Mouse (Mus musculus): ENCODE measurements around the gene Gk. TPM values are rescaled to one million over a fixed set of nuclear protein-coding genes. Genes with fewer than 3 reads are reported as not detected.

The Gk gene
- 7.0 and 8.9 TPM in 2 replicates for total RNA-seq (2012; rRNA removed)

- Histone ChIP-seq H3K9ac (ENCODE audit: insufficient read depth, low read depth, low read length, poor library complexity, severe bottlenecking) (peak within 1 kb of the TSS; percentile 84), H3K4me3 (ENCODE audit: insufficient read depth in 1 of 2, low read depth in 1 of 2, low read length in 2 of 2, poor library complexity in 1 of 2, severe bottlenecking in 1 of 2) (peak within 1 kb of the TSS; percentile 76 to 80), H3K36me3 (ENCODE audit: control insufficient read depth, insufficient read depth, low read length, poor library complexity, severe bottlenecking) (no peaks in the 10 kb centered on the region), H3K27ac (ENCODE audit: insufficient read depth, low read depth, low read length, poor library complexity, severe bottlenecking) (peak within 1 kb of the TSS; percentile 91), H3K9me3 (ENCODE audit: control insufficient read depth, insufficient read depth, low read depth, low read length) (no peaks in the 10 kb centered on the region), H3K4me1 (ENCODE audit: control insufficient read depth in 2 of 2, insufficient read depth in 2 of 2, low read length in 2 of 2, poor library complexity in 1 of 2) (0 out of 4 replicates have a peak, but pooled peaks cover 0 to 2% of the 10 kb centered on the region in 2 experiments)
- in situ Hi-C loops (cut with MboI; ENCODE audit: low sequenced_read_pairs in 2 of 2, unreplicated experiment in 2 of 2): no loop called here
- TF ChIP-seq CHD2 (IDR thresholded peaks at IDR 0.05; ENCODE audit: low read depth, low read length) (no peak), HCFC1 (IDR thresholded peaks at IDR 0.05; ENCODE audit: borderline replicate concordance, insufficient read depth, low read length) (no peak), ZNF384 (IDR thresholded peaks at IDR 0.05; ENCODE audit: low read depth, low read length) (no peak), MAFK (IDR thresholded peaks at IDR 0.05; ENCODE audit: insufficient read depth, low read depth, low read length) (no peak), ZC3H11A (IDR thresholded peaks at IDR 0.05; ENCODE audit: borderline replicate concordance, low read depth, low read length) (no peak)
- peak; percentile 83 for DNase-seq (ENCODE audit: low read depth, low spot score)
These were observed at the start of gene Gk for GRCm38 (mm10) chrX:85776544-85777087. Gk (minus strand) TSS chrX:85776819.

- in situ Hi-C loops (cut with MboI; ENCODE audit: low sequenced_read_pairs in 2 of 2, unreplicated experiment in 2 of 2): no loop called here
- H3K9ac ChIP-seq (ENCODE audit: insufficient read depth, low read depth, low read length, poor library complexity, severe bottlenecking): no peak overlapping the region
- no peaks in the 10 kb centered on the region for H3K9me3 ChIP-seq (ENCODE audit: control insufficient read depth, insufficient read depth, low read depth, low read length)
- H3K4me1 ChIP-seq (ENCODE audit: control insufficient read depth in 2 of 2, insufficient read depth in 2 of 2, low read length in 2 of 2, poor library complexity in 1 of 2): no peaks in the 10 kb centered on the region
- H3K4me3 ChIP-seq (ENCODE audit: insufficient read depth in 1 of 2, low read depth in 1 of 2, low read length in 2 of 2, poor library complexity in 1 of 2, severe bottlenecking in 1 of 2): no peak overlapping the region
- H3K36me3 ChIP-seq (ENCODE audit: control insufficient read depth, insufficient read depth, low read length, poor library complexity, severe bottlenecking): no peaks in the 10 kb centered on the region
- no peak overlapping the region for H3K27ac ChIP-seq (ENCODE audit: insufficient read depth, low read depth, low read length, poor library complexity, severe bottlenecking)
- DNase-seq (ENCODE audit: low read depth, low spot score): no peak
- TF ChIP-seq HCFC1 (IDR thresholded peaks at IDR 0.05; ENCODE audit: borderline replicate concordance, insufficient read depth, low read length) (no peak), ZNF384 (IDR thresholded peaks at IDR 0.05; ENCODE audit: low read depth, low read length) (no peak)
These were observed 28.2 kb upstream of the Gk start for GRCm38 (mm10) chrX:85804706-85805376.

DNA sequence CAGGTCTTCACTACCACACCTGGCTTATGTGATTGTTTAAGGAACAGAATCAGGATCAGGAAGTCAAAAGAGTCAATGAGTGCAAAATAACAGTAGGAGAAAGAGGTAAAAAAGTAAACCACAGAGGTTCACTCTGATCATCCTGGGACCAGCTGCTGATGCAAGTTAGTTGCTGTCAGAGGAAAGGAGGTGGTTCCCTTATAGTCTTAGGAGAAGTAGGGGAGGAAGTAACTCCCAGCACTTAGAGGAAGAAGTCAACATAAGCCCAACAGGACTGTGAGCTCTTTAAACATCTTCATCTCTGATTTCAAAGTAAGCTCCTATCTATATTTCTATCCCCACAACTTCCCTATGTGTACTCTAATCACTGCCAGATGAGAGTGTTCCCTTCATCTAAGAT, 26.4 kb upstream of the Gk start:
- H3K9ac ChIP-seq (ENCODE audit: insufficient read depth, low read depth, low read length, poor library complexity, severe bottlenecking): no peak overlapping the region
- TF ChIP-seq ZNF384 (IDR thresholded peaks at IDR 0.05; ENCODE audit: low read depth, low read length) (no peak), ZC3H11A (IDR thresholded peaks at IDR 0.05; ENCODE audit: borderline replicate concordance, low read depth, low read length) (no peak), HCFC1 (IDR thresholded peaks at IDR 0.05; ENCODE audit: borderline replicate concordance, insufficient read depth, low read length) (no peak), MAFK (IDR thresholded peaks at IDR 0.05; ENCODE audit: insufficient read depth, low read depth, low read length) (no peak), CHD2 (IDR thresholded peaks at IDR 0.05; ENCODE audit: low read depth, low read length) (no peak)
- H3K9me3 ChIP-seq (ENCODE audit: control insufficient read depth, insufficient read depth, low read depth, low read length): no peaks in the 10 kb centered on the region
- H3K4me3 ChIP-seq (ENCODE audit: insufficient read depth in 1 of 2, low read depth in 1 of 2, low read length in 2 of 2, poor library complexity in 1 of 2, severe bottlenecking in 1 of 2): no peak overlapping the region
- DNase-seq (ENCODE audit: low read depth, low spot score): no peak
- H3K27ac ChIP-seq (ENCODE audit: insufficient read depth, low read depth, low read length, poor library complexity, severe bottlenecking): no peak overlapping the region
- no peaks in the 10 kb centered on the region for H3K4me1 ChIP-seq (ENCODE audit: control insufficient read depth in 2 of 2, insufficient read depth in 2 of 2, low read length in 2 of 2, poor library complexity in 1 of 2)
- in situ Hi-C loops (cut with MboI; ENCODE audit: low sequenced_read_pairs in 2 of 2, unreplicated experiment in 2 of 2): no loop called here
- no peaks in the 10 kb centered on the region for H3K36me3 ChIP-seq (ENCODE audit: control insufficient read depth, insufficient read depth, low read length, poor library complexity, severe bottlenecking)

GRCm38 (mm10) chrX:85797449-85797848, 20.8 kb upstream of the Gk start:
- no peak for DNase-seq (ENCODE audit: low read depth, low spot score)
- H3K9me3 ChIP-seq (ENCODE audit: control insufficient read depth, insufficient read depth, low read depth, low read length): no peaks in the 10 kb centered on the region
- H3K4me3 ChIP-seq (ENCODE audit: insufficient read depth in 1 of 2, low read depth in 1 of 2, low read length in 2 of 2, poor library complexity in 1 of 2, severe bottlenecking in 1 of 2): no peak overlapping the region
- TF ChIP-seq ZNF384 (IDR thresholded peaks at IDR 0.05; ENCODE audit: low read depth, low read length) (no peak), MAFK (IDR thresholded peaks at IDR 0.05; ENCODE audit: insufficient read depth, low read depth, low read length) (no peak), CHD2 (IDR thresholded peaks at IDR 0.05; ENCODE audit: low read depth, low read length) (no peak), HCFC1 (IDR thresholded peaks at IDR 0.05; ENCODE audit: borderline replicate concordance, insufficient read depth, low read length) (no peak), ZC3H11A (IDR thresholded peaks at IDR 0.05; ENCODE audit: borderline replicate concordance, low read depth, low read length) (no peak)
- H3K36me3 ChIP-seq (ENCODE audit: control insufficient read depth, insufficient read depth, low read length, poor library complexity, severe bottlenecking): no peaks in the 10 kb centered on the region
- no peak overlapping the region for H3K27ac ChIP-seq (ENCODE audit: insufficient read depth, low read depth, low read length, poor library complexity, severe bottlenecking)
- no peaks in the 10 kb centered on the region for H3K4me1 ChIP-seq (ENCODE audit: control insufficient read depth in 2 of 2, insufficient read depth in 2 of 2, low read length in 2 of 2, poor library complexity in 1 of 2)
- H3K9ac ChIP-seq (ENCODE audit: insufficient read depth, low read depth, low read length, poor library complexity, severe bottlenecking): no peak overlapping the region
- in situ Hi-C loops (cut with MboI; ENCODE audit: low sequenced_read_pairs in 2 of 2, unreplicated experiment in 2 of 2): no loop called here

Data from ES-E14 (cell line).